Mouse (Mus musculus): ENCODE measurements around the gene Pim3.

DNA sequence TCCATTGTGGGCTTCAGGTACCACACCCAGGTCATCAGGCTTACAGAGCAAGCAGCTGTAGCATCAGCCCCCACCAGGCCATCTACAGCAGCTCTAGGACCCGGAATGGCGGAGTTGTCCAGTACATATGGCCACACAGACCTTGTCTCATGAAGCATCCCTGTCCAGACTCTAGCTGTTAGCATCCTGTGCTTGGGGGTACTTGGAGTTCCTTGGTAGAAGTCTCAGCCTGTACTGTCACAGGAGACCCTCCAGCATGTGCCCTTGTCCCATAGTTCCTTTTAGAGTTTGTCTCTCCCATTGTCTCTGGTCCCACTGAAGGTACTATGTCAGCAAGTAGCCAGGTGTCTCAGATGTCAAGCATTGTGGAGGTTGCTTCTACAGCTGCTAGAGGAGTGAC, 12.4 kb upstream of the Pim3 start:
- TF ChIP-seq CTCF (IDR thresholded peaks at IDR 0.05; ENCODE audit: control insufficient read depth, insufficient read depth, low read length) = no peak
- TF ChIP-seq POLR2A (IDR thresholded peaks at IDR 0.05; ENCODE audit: borderline replicate concordance, control insufficient read depth, low read depth, low read length) = no peak
